Mouse (Mus musculus): Measurements from ENCODE around the gene Slc39a13. TPM values are rescaled to one million over a fixed set of nuclear protein-coding genes. Genes with fewer than 3 reads are reported as not detected.

Slc39a13 gene
- polyA plus RNA-seq, 1 experiment from 2014 or later, result 30.4 TPM

- no peak for ATAC-seq
- no peak overlapping the region for H3K9ac ChIP-seq (ENCODE audit: low read depth, low read length)
- no peaks in the 10 kb centered on the region for H3K4me1 ChIP-seq (ENCODE audit: control insufficient read depth, insufficient read depth, low read length)
- WGBS, result 84% methylated on average over 15 of the region's 15 CpGs
- no peak overlapping the region for H3K4me2 ChIP-seq (ENCODE audit: low read length)
- no peaks in the 10 kb centered on the region for H3K36me3 ChIP-seq (ENCODE audit: control insufficient read depth, insufficient read depth, low read length)
- H3K27ac ChIP-seq (ENCODE audit: low read length), result no peak overlapping the region
- H3K4me3 ChIP-seq (ENCODE audit: low read depth, low read length), result no peak overlapping the region
- no peaks in the 10 kb centered on the region for H3K9me3 ChIP-seq (replicated peaks; ENCODE audit: control insufficient read depth, low read length, poor library complexity, severe bottlenecking)
- no peaks in the 10 kb centered on the region for H3K27me3 ChIP-seq (ENCODE audit: control insufficient read depth, insufficient read depth, low read depth, low read length)
Measured at GRCm38 (mm10) chr2:91084179-91084820, 14.1 kb upstream of the Slc39a13 start.

GRCm38 (mm10) chr2:91083366-91083940 is 13.2 kb upstream of the Slc39a13 start:
- Histone ChIP-seq H3K27ac (ENCODE audit: low read length) (no peak overlapping the region), H3K4me2 (ENCODE audit: low read length) (no peak overlapping the region), H3K4me3 (ENCODE audit: low read depth, low read length) (no peak overlapping the region), H3K36me3 (ENCODE audit: control insufficient read depth, insufficient read depth, low read length) (no peaks in the 10 kb centered on the region), H3K4me1 (ENCODE audit: control insufficient read depth, insufficient read depth, low read length) (0 out of 2 replicates have a peak, but pooled peaks cover 5% of the 10 kb centered on the region), H3K27me3 (ENCODE audit: control insufficient read depth, insufficient read depth, low read depth, low read length) (no peaks in the 10 kb centered on the region), H3K9me3 (replicated peaks; ENCODE audit: control insufficient read depth, low read length, poor library complexity, severe bottlenecking) (no peaks in the 10 kb centered on the region), H3K9ac (ENCODE audit: low read depth, low read length) (no peak overlapping the region)
- no peak for ATAC-seq
- 26% methylated on average over 1 of the region's 1 CpGs for WGBS

GRCm38 (mm10) chr2:91082844-91083243 is 12.6 kb upstream of the Slc39a13 start:
- Histone ChIP-seq H3K27me3 (ENCODE audit: control insufficient read depth, insufficient read depth, low read depth, low read length) (no peaks in the 10 kb centered on the region), H3K27ac (ENCODE audit: low read length) (no peak overlapping the region), H3K4me1 (ENCODE audit: control insufficient read depth, insufficient read depth, low read length) (0 out of 2 replicates have a peak, but pooled peaks cover 5% of the 10 kb centered on the region), H3K4me2 (ENCODE audit: low read length) (no peak overlapping the region), H3K9ac (ENCODE audit: low read depth, low read length) (0 out of 2 replicates have a peak overlapping the region, but pooled peaks have one; percentile 3), H3K4me3 (ENCODE audit: low read depth, low read length) (no peak overlapping the region), H3K9me3 (replicated peaks; ENCODE audit: control insufficient read depth, low read length, poor library complexity, severe bottlenecking) (no peaks in the 10 kb centered on the region), H3K36me3 (ENCODE audit: control insufficient read depth, insufficient read depth, low read length) (no peaks in the 10 kb centered on the region)
- WGBS, result 78% methylated on average over 11 of the region's 11 CpGs
- no peak for ATAC-seq

- no peaks in the 10 kb centered on the region for H3K9me3 ChIP-seq (replicated peaks; ENCODE audit: control insufficient read depth, low read length, poor library complexity, severe bottlenecking)
- H3K9ac ChIP-seq (ENCODE audit: low read depth, low read length), result 0 out of 2 replicates have a peak within 1 kb of the TSS, but pooled peaks have one; percentile 3
- 0 out of 2 replicates have a peak, but pooled peaks cover 5% of the 10 kb centered on the region for H3K4me1 ChIP-seq (ENCODE audit: control insufficient read depth, insufficient read depth, low read length)
- H3K27ac ChIP-seq (ENCODE audit: low read length), result no peak within 1 kb of the TSS
- no peak within 1 kb of the TSS for H3K4me3 ChIP-seq (ENCODE audit: low read depth, low read length)
- no peaks in the 10 kb centered on the region for H3K27me3 ChIP-seq (ENCODE audit: control insufficient read depth, insufficient read depth, low read depth, low read length)
- H3K4me2 ChIP-seq (ENCODE audit: low read length), result no peak within 1 kb of the TSS
- WGBS, result 85% methylated on average over 13 of the region's 13 CpGs
- no peaks in the 10 kb centered on the region for H3K36me3 ChIP-seq (ENCODE audit: control insufficient read depth, insufficient read depth, low read length)
- no peak for ATAC-seq
Measured at GRCm38 (mm10) chr2:91081775-91082695, 11.8 kb upstream of the Slc39a13 start, which contains the start of gene Spi1. Gene Spi1, plus strand, starts transcription at chr2:91082390.

GRCm38 (mm10) chr2:91080784-91081513 is 10.7 kb upstream of the Slc39a13 start:
- 83% methylated on average over 8 of the region's 8 CpGs for WGBS
- Histone ChIP-seq H3K36me3 (ENCODE audit: control insufficient read depth, insufficient read depth, low read length) (no peaks in the 10 kb centered on the region), H3K27ac (ENCODE audit: low read length) (no peak overlapping the region), H3K4me1 (ENCODE audit: control insufficient read depth, insufficient read depth, low read length) (0 out of 2 replicates have a peak, but pooled peaks cover 5% of the 10 kb centered on the region), H3K9ac (ENCODE audit: low read depth, low read length) (no peak overlapping the region), H3K27me3 (ENCODE audit: control insufficient read depth, insufficient read depth, low read depth, low read length) (no peaks in the 10 kb centered on the region), H3K9me3 (replicated peaks; ENCODE audit: control insufficient read depth, low read length, poor library complexity, severe bottlenecking) (no peaks in the 10 kb centered on the region), H3K4me2 (ENCODE audit: low read length) (no peak overlapping the region), H3K4me3 (ENCODE audit: low read depth, low read length) (no peak overlapping the region)
- no peak for ATAC-seq

GRCm38 (mm10) chr2:91079026-91079384 is 8.8 kb upstream of the Slc39a13 start:
- Histone ChIP-seq H3K9ac (ENCODE audit: low read depth, low read length) (peak overlapping the region; percentile 80), H3K27me3 (ENCODE audit: control insufficient read depth, insufficient read depth, low read depth, low read length) (no peaks in the 10 kb centered on the region), H3K9me3 (replicated peaks; ENCODE audit: control insufficient read depth, low read length, poor library complexity, severe bottlenecking) (no peaks in the 10 kb centered on the region), H3K4me2 (ENCODE audit: low read length) (peak overlapping the region; percentile 86), H3K36me3 (ENCODE audit: control insufficient read depth, insufficient read depth, low read length) (no peaks in the 10 kb centered on the region), H3K27ac (ENCODE audit: low read length) (no peak overlapping the region; the same call in 1 of the 2 replicates), H3K4me3 (ENCODE audit: low read depth, low read length) (peak overlapping the region; percentile 52), H3K4me1 (ENCODE audit: control insufficient read depth, insufficient read depth, low read length) (0 out of 2 replicates have a peak, but pooled peaks cover 5% of the 10 kb centered on the region)
- ATAC-seq, result no peak
- 30% methylated on average over 5 of the region's 5 CpGs for WGBS

GRCm38 (mm10) chr2:91078314-91079025 is 8.3 kb upstream of the Slc39a13 start:
- Histone ChIP-seq H3K36me3 (ENCODE audit: control insufficient read depth, insufficient read depth, low read length) (no peaks in the 10 kb centered on the region), H3K27ac (ENCODE audit: low read length) (peak overlapping the region; percentile 47; the same call in 1 of the 2 replicates), H3K4me1 (ENCODE audit: control insufficient read depth, insufficient read depth, low read length) (0 out of 2 replicates have a peak, but pooled peaks cover 5% of the 10 kb centered on the region), H3K27me3 (ENCODE audit: control insufficient read depth, insufficient read depth, low read depth, low read length) (no peaks in the 10 kb centered on the region), H3K4me3 (ENCODE audit: low read depth, low read length) (peak overlapping the region; percentile 52), H3K9me3 (replicated peaks; ENCODE audit: control insufficient read depth, low read length, poor library complexity, severe bottlenecking) (no peaks in the 10 kb centered on the region), H3K9ac (ENCODE audit: low read depth, low read length) (peak overlapping the region; percentile 80), H3K4me2 (ENCODE audit: low read length) (peak overlapping the region; percentile 86)
- ATAC-seq, result peak; percentile 78
- WGBS, result under 1% methylated on average over 27 of the region's 36 CpGs

- Histone ChIP-seq H3K27me3 (ENCODE audit: control insufficient read depth, insufficient read depth, low read depth, low read length) (no peaks in the 10 kb centered on the region), H3K4me1 (ENCODE audit: control insufficient read depth, insufficient read depth, low read length) (0 out of 2 replicates have a peak, but pooled peaks cover 5% of the 10 kb centered on the region), H3K4me2 (ENCODE audit: low read length) (peak overlapping the region; percentile 86), H3K9me3 (replicated peaks; ENCODE audit: control insufficient read depth, low read length, poor library complexity, severe bottlenecking) (no peaks in the 10 kb centered on the region), H3K27ac (ENCODE audit: low read length) (no peak overlapping the region), H3K36me3 (ENCODE audit: control insufficient read depth, insufficient read depth, low read length) (no peaks in the 10 kb centered on the region), H3K4me3 (ENCODE audit: low read depth, low read length) (peak overlapping the region; percentile 52), H3K9ac (ENCODE audit: low read depth, low read length) (peak overlapping the region; percentile 80)
- 13% methylated on average over 12 of the region's 12 CpGs for WGBS
- ATAC-seq, result peak; percentile 66; the same call in 1 of the 2 replicates
Measured at GRCm38 (mm10) chr2:91077957-91078313, 7.7 kb upstream of the Slc39a13 start.

All from midbrain, embryonic 16.5 days (tissue).